Mouse (Mus musculus): ENCODE results near the gene Tmem37. TPM values are rescaled to one million over a fixed set of nuclear protein-coding genes. Genes with fewer than 3 reads are reported as not detected.

Gene Tmem37
- polyA plus RNA-seq, 1 experiment = 80.0 TPM

DNA sequence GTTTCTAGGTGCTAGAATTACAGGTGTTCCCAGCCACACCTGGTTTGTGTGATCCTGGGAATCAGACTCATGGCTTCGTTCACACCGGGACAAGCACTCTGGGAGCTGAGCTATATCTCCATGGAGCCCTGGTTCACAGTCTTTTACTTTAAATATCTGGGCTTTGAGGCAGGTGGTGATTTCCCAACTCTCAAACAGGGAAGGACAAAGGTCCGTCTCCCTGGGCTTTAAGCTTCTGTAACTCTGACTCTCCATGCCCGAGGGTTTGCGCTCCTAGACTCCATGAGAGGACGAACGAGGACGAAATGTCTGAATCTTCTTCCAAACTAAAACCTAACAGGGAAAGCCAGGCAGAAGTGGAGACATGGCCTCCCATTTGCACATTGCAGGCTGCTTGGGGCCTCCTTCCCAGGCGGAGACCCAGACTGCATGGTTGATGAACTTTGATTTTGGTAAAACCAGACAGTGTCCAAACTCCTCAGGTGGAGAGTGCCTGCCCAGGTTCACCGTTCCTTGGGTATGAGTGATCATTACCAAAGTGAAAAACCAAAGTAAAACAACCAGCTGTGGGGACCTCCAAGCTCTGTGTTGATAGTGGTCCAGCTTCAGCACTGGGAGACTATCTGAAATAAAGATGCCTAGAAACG lies 9.7 kb downstream of the Tmem37 start:
- 92% methylated on average over 11 of the region's 11 CpGs for WGBS
- TF ChIP-seq CTCF (IDR thresholded peaks at IDR 0.05; ENCODE audit: insufficient read depth, low read length) (no peak), POLR2A (IDR thresholded peaks at IDR 0.05; ENCODE audit: borderline replicate concordance, extremely low read depth, low read depth, low read length) (no peak)
- no peaks in the 10 kb centered on the region for H3K4me1 ChIP-seq (ENCODE audit: control insufficient read depth, insufficient read depth, low read length)
- DNase-seq = no peak
- no peak overlapping the region for H3K4me3 ChIP-seq (replicated peaks; ENCODE audit: extremely low read depth, low read depth, low read length)

DNA sequence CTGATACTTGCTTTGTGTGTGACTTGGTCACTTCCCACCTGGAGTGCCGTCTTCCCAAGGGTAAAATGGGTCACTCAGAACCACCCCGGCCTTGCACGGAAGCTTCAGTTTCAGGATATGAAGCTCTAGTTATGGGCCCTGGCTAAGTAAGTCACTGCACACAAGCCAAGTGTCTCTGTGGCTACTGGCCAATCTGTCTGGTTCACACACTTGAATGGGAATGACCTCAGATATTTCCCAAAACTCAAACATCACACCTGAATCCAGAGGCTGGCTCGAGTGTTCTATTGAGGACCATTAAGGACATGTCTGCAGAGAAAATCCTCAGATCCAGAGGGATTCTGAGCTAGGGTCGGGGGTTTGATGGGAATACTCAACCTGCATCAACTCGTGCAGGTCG lies 11.6 kb downstream of the Tmem37 start:
- Histone ChIP-seq H3K4me1 (ENCODE audit: control insufficient read depth, insufficient read depth, low read length) (peaks cover under 1% of the 10 kb centered on the region; the same call in 1 of the 2 replicates), H3K4me3 (replicated peaks; ENCODE audit: extremely low read depth, low read depth, low read length) (no peak overlapping the region)
- 70% methylated on average over 7 of the region's 7 CpGs for WGBS
- no peak for TF ChIP-seq CTCF (IDR thresholded peaks at IDR 0.05; ENCODE audit: insufficient read depth, low read length)
- TF ChIP-seq POLR2A (IDR thresholded peaks at IDR 0.05; ENCODE audit: borderline replicate concordance, extremely low read depth, low read depth, low read length) = no peak
- DNase-seq = no peak

GRCm38 (mm10) chr1:120060687-120061086 lies 13.2 kb downstream of the Tmem37 start:
- H3K4me3 ChIP-seq (replicated peaks; ENCODE audit: extremely low read depth, low read depth, low read length) = no peak overlapping the region
- no peak for DNase-seq
- H3K4me1 ChIP-seq (ENCODE audit: control insufficient read depth, insufficient read depth, low read length) = peaks cover 5% of the 10 kb centered on the region
- TF ChIP-seq POLR2A (IDR thresholded peaks at IDR 0.05; ENCODE audit: borderline replicate concordance, extremely low read depth, low read depth, low read length) (no peak), CTCF (IDR thresholded peaks at IDR 0.05; ENCODE audit: insufficient read depth, low read length) (no peak)
- WGBS = 67% methylated on average over 5 of the region's 5 CpGs

DNA sequence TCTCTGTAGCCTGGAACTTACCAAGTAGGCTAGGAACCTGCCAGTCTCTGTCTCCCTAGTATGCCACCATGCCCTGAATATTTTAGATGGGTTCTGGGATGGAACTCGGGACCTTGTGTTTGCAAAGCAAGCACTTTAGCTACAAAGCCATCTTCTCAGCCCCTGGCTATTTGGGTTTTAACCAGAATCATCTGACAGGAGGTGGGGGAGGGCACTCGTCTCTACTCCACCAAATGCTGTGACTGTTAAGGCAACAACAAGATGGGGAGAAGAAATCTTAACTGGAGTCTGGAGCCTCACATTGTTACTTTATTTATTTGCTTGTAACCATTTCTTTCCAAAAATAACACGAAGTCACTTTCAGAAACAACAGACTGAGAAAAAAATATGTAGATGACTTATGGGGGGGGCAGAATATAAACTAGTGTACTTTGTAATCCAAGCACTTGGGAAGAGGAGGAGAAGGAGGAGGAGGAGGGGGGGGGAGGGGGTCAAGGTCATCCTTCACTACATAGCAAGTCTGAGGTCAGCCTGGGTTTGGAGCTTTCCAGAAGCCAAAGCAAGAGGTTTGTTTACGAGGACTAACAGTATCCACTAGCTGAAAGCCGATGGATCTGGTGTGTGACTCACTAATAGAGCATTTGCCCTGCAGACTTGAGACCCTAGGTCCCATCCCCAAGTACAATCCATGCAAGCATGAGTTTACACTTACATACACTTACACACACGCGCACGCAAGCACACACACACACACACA lies 16.0 kb downstream of the Tmem37 start:
- no peak for TF ChIP-seq POLR2A (IDR thresholded peaks at IDR 0.05; ENCODE audit: borderline replicate concordance, extremely low read depth, low read depth, low read length)
- no peak for TF ChIP-seq CTCF (IDR thresholded peaks at IDR 0.05; ENCODE audit: insufficient read depth, low read length)
- peaks cover 10% of the 10 kb centered on the region for H3K4me1 ChIP-seq (ENCODE audit: control insufficient read depth, insufficient read depth, low read length)
- DNase-seq = no peak
- 66% methylated on average over 8 of the region's 8 CpGs for WGBS
- no peak overlapping the region for H3K4me3 ChIP-seq (replicated peaks; ENCODE audit: extremely low read depth, low read depth, low read length)

DNA sequence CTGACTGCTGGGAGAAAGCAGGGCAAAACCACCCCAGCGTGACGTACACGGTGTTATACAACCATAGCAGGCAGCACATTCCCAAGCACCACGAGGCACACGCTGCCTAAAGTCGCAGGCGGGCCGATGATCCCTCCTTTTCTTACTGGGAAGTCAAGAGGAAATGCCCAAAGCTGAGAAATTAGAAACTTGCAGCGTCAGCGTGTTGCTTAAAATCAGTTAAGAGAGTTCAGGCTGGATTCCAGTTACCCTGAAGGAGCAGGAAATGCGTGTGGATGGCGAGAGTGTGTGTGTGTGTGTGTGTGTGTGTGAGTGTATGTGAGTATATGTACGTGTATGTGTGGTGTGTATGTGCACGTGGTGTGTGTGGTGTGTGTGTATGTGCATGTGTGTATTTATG lies 16.8 kb downstream of the Tmem37 start:
- 30% methylated on average over 14 of the region's 14 CpGs for WGBS
- no peak overlapping the region for H3K4me3 ChIP-seq (replicated peaks; ENCODE audit: extremely low read depth, low read depth, low read length)
- H3K4me1 ChIP-seq (ENCODE audit: control insufficient read depth, insufficient read depth, low read length) = peaks cover 10% of the 10 kb centered on the region
- no peak for TF ChIP-seq POLR2A (IDR thresholded peaks at IDR 0.05; ENCODE audit: borderline replicate concordance, extremely low read depth, low read depth, low read length)
- no peak for TF ChIP-seq CTCF (IDR thresholded peaks at IDR 0.05; ENCODE audit: insufficient read depth, low read length)
- DNase-seq = no peak

DNA sequence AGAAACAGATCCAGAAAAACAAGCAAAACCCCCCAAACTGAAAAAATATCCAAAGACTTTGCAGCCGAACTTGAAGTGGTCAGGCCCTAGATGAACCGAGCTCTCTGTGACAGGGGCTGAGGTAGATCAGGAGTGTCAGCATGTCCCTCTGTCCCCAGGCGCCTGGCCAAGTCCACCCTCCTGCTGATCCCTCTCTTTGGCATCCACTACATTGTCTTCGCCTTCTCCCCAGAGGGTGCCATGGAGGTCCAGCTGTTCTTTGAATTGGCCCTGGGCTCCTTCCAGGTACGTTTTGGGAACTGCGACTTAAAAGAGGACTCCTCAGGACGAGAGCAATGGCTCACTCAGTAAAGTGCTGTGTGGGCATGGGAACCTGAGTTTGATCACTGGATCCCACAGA lies 17.6 kb downstream of the Tmem37 start:
- no peak overlapping the region for H3K4me3 ChIP-seq (replicated peaks; ENCODE audit: extremely low read depth, low read depth, low read length)
- no peak for TF ChIP-seq POLR2A (IDR thresholded peaks at IDR 0.05; ENCODE audit: borderline replicate concordance, extremely low read depth, low read depth, low read length)
- TF ChIP-seq CTCF (IDR thresholded peaks at IDR 0.05; ENCODE audit: insufficient read depth, low read length) = no peak
- WGBS = 71% methylated on average over 7 of the region's 7 CpGs
- peaks cover 10% of the 10 kb centered on the region for H3K4me1 ChIP-seq (ENCODE audit: control insufficient read depth, insufficient read depth, low read length)
- no peak for DNase-seq

GRCm38 (mm10) chr1:120055475-120055874 lies 18.4 kb downstream of the Tmem37 start:
- Histone ChIP-seq H3K4me3 (replicated peaks; ENCODE audit: extremely low read depth, low read depth, low read length) (no peak overlapping the region), H3K4me1 (ENCODE audit: control insufficient read depth, insufficient read depth, low read length) (peaks cover 10% of the 10 kb centered on the region)
- TF ChIP-seq CTCF (IDR thresholded peaks at IDR 0.05; ENCODE audit: insufficient read depth, low read length) (no peak), POLR2A (IDR thresholded peaks at IDR 0.05; ENCODE audit: borderline replicate concordance, extremely low read depth, low read depth, low read length) (no peak)
- DNase-seq = no peak
- 24% methylated on average over 6 of the region's 6 CpGs for WGBS

DNA sequence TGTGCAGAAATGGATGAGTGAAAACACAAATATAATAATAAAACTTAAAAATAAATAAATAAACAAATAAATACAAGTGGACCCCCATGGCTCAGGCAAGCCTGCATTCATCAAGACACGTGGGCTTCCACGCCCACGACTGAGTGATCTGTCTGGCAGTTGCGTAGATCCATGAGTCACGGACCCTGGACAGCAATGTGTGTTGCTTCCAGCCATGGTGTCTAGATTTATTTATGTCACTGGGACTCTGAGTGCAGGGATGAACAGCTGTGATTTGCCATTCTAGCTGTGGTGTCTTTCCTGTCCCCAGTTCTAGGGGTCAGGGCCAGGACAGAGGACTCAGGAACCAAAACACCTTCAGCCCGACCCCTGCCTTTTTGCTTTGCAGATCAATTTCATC lies 18.9 kb downstream of the Tmem37 start:
- no peak for DNase-seq
- 62% methylated on average over 6 of the region's 6 CpGs for WGBS
- no peak overlapping the region for H3K4me3 ChIP-seq (replicated peaks; ENCODE audit: extremely low read depth, low read depth, low read length)
- TF ChIP-seq POLR2A (IDR thresholded peaks at IDR 0.05; ENCODE audit: borderline replicate concordance, extremely low read depth, low read depth, low read length) (no peak), CTCF (IDR thresholded peaks at IDR 0.05; ENCODE audit: insufficient read depth, low read length) (no peak)
- peaks cover 10% of the 10 kb centered on the region for H3K4me1 ChIP-seq (ENCODE audit: control insufficient read depth, insufficient read depth, low read length)

- H3K4me1 ChIP-seq (ENCODE audit: control insufficient read depth, insufficient read depth, low read length) = peaks cover 6% of the 10 kb centered on the region; the same call in 1 of the 2 replicates
- WGBS = 59% methylated on average over 1 of the region's 1 CpGs
- H3K4me3 ChIP-seq (replicated peaks; ENCODE audit: extremely low read depth, low read depth, low read length) = no peak overlapping the region
- DNase-seq = no peak
- TF ChIP-seq CTCF (IDR thresholded peaks at IDR 0.05; ENCODE audit: insufficient read depth, low read length) (no peak), POLR2A (IDR thresholded peaks at IDR 0.05; ENCODE audit: borderline replicate concordance, extremely low read depth, low read depth, low read length) (no peak)
Observed at GRCm38 (mm10) chr1:120051070-120051469, 22.8 kb downstream of the Tmem37 start.

- no peak overlapping the region for H3K4me3 ChIP-seq (replicated peaks; ENCODE audit: extremely low read depth, low read depth, low read length)
- DNase-seq = no peak
- TF ChIP-seq CTCF (IDR thresholded peaks at IDR 0.05; ENCODE audit: insufficient read depth, low read length) = no peak
Observed at GRCm38 (mm10) chr1:120047325-120047724, 26.5 kb downstream of the Tmem37 start.

More at GRCm38 (mm10) chr1:120047325-120047724, 26.5 kb downstream of the Tmem37 start:
- no peaks in the 10 kb centered on the region for H3K4me1 ChIP-seq (ENCODE audit: control insufficient read depth, insufficient read depth, low read length)
